Mouse (Mus musculus) Patski (cell line): ENCODE data around the gene Gadd45b. TPM values are rescaled to one million over a fixed set of nuclear protein-coding genes. Genes with fewer than 3 reads are reported as not detected.

ENCODE experiments used
- ATAC-seq: fragments of 100-300 bp; one replicate; pipeline ENCODE4 v1.8.0; 2021
- CTCF ChIA-PET: fragments of 350-600 bp; sonication (Branson Sonifier 250); formaldehyde crosslinking; loops from one replicate; lab custom pipeline; 2022; ENCODE audit warnings: inconsistent platforms; lab: Charles Lee
- POLR2A ChIA-PET: fragments of 350-600 bp; sonication (Branson Sonifier 250); formaldehyde crosslinking; loops from one replicate; lab custom pipeline; 2022; ENCODE audit warnings: antibody characterized with exemption, inconsistent platforms; lab: Charles Lee
- DNase-seq: peaks from one replicate; pipeline ENCODE4 v3.0.0-alpha.2; 2011; ENCODE audit warnings: low read depth, low spot score
- H3K27me3 ChIP-seq: fragments of 371-371 bp; one replicate; pipeline ENCODE4 v1.5.1; 2021
- CTCF ChIP-seq: fragments of 100-300 bp; IDR thresholded peaks from one replicate; pipeline ENCODE4 v1.5.1; 2021
- in situ Hi-C: fragments of 300-500 bp; cut with MboI; formaldehyde crosslinking; loops from 3 replicates; pipeline ENCODE4 v1.11.1; 2018; ENCODE audit warnings: low pct_unique_long_range_greater_than_20kb, mixed read lengths
- polyA plus RNA-seq: library from polyadenylated mRNA; unstranded; gene quantifications from one replicate; pipeline ENCODE4 v1.2.3, GENCODE M21; 2021

Gadd45b gene
- polyA plus RNA-seq, 1 experiment from 2014 or later = 53.8 TPM

- ChIA-PET POLR2A (no interaction called here), CTCF (no interaction called here)
- no peaks in the 10 kb centered on the region for H3K27me3 ChIP-seq
- no peak for DNase-seq
- in situ Hi-C loops = no loop called here
- TF ChIP-seq CTCF = no peak
- no peak for ATAC-seq
Measured at GRCm38 (mm10) chr10:80951761-80952390, 22.0 kb downstream of the Gadd45b start.

DNA sequence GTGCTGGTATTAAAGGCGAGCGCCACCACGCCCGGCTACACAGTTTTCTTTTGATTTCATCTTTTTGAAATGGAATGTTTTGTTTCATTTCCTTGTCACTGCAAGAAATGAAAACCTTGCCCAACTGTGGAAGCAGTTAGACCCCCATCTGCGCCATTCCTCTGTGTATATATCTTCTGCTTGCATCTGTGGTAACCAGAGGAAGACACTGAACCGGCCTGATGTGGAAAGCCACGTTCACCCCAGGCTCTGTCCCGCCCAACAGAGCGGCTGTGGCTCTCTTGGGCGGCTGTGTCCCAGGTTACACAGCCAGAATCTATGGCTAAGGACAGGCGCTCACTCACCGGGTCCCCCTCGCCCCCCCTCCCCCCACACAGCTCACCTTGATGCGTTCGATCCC lies 22.6 kb downstream of the Gadd45b start:
- ChIA-PET CTCF (no interaction called here), POLR2A (interaction anchor here (5.7 kb wide), 1 partner anchor 21 kb away, joined by 55 read pairs; the partner anchor contains the start of gene Gadd45b)
- no peaks in the 10 kb centered on the region for H3K27me3 ChIP-seq
- TF ChIP-seq CTCF = no peak
- DNase-seq (no peak), ATAC-seq (no peak)
- in situ Hi-C loops = no loop called here

DNA sequence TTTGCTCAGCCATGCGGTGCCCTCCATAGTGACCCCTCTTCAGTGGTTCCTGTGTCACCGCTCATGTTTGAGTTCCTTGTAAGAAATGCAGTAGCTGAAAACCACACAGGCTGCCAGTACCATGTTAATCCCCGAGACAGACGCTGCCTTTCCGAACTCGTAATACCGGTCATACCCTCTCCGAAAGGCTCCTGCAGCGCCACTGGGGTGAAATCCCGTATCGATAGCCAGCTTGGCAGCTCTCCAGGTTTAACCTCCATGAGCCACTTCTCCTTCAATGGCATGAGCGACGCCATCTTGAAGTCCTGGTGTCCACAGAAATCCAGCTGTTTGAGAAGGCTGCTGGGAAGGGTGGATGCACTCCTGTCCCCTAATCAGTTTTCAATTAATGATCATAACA lies 24.5 kb downstream of the Gadd45b start:
- H3K27me3 ChIP-seq = no peaks in the 10 kb centered on the region
- TF ChIP-seq CTCF = no peak
- in situ Hi-C loops = no loop called here
- no peak for DNase-seq
- ATAC-seq = no peak
- POLR2A ChIA-PET = interaction anchor here (0.9 to 5.7 kb wide), 4 partner anchors 11 to 38 kb away, joined by 3 to 55 read pairs (median 5); partner anchors contain the start of gene Gadd45b
- CTCF ChIA-PET = interaction anchor here (0.8 to 3.0 kb wide), 10 partner anchors 9 to 40 kb away, joined by 3 to 18 read pairs (median 4); partner anchors contain the start of gene Gadd45b

- DNase-seq (no peak), ATAC-seq (peak; percentile 24)
- POLR2A ChIA-PET = interaction anchor here (1.0 to 5.7 kb wide), 3 partner anchors 11 to 38 kb away, joined by 3 to 55 read pairs (median 6); partner anchors contain the start of gene Gadd45b
- in situ Hi-C loops = no loop called here
- CTCF ChIA-PET = interaction anchor here (0.8 to 3.0 kb wide), 17 partner anchors 8 to 40 kb away, joined by 3 to 18 read pairs (median 4); partner anchors contain the start of gene Gadd45b
- H3K27me3 ChIP-seq = no peaks in the 10 kb centered on the region
- no peak for TF ChIP-seq CTCF
Measured at GRCm38 (mm10) chr10:80954843-80955242, 25.0 kb downstream of the Gadd45b start.

DNA sequence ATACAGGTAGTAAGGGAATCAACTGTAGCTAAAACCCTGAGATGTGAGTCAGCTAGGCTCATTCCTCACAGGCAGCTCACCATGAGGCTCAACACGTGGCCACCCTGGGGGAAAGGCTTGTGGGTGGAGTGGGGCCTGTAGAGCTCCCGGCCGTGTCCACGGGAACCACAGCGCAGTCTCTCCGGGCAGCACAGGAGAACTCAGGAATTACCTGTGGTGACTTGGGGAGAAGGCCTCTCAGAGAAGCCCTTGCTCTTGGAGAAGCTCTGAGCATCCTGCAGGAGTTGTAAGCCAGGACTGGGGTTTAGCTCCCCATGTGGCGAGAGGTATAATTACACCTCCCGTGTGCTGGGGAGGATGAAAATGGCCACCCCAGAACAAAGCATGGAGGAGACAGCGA lies 25.7 kb downstream of the Gadd45b start:
- no peak for TF ChIP-seq CTCF
- no peaks in the 10 kb centered on the region for H3K27me3 ChIP-seq
- ATAC-seq (peak; percentile 86), DNase-seq (no peak)
- POLR2A ChIA-PET = interaction anchor here (2.1 to 5.7 kb wide), 2 partner anchors 12 to 24 kb away, joined by 6 to 55 read pairs; partner anchors contain the start of gene Gadd45b
- CTCF ChIA-PET = interaction anchor here (0.8 to 3.0 kb wide), 18 partner anchors 9 to 39 kb away, joined by 3 to 18 read pairs (median 4); partner anchors contain the start of gene Gadd45b
- in situ Hi-C loops = no loop called here

- ChIA-PET CTCF (interaction anchor here (0.9 to 3.0 kb wide), 8 partner anchors 15 to 35 kb away, joined by 3 to 18 read pairs (median 6); no protein-coding TSS in a partner anchor), POLR2A (interaction anchor here (2.1 to 5.7 kb wide), 2 partner anchors 13 to 24 kb away, joined by 6 to 55 read pairs; partner anchors contain the start of gene Gadd45b)
- ATAC-seq = no peak
- no peak for TF ChIP-seq CTCF
- in situ Hi-C loops = no loop called here
- DNase-seq = no peak
- no peaks in the 10 kb centered on the region for H3K27me3 ChIP-seq
Measured at GRCm38 (mm10) chr10:80956385-80956784, 26.5 kb downstream of the Gadd45b start.

GRCm38 (mm10) chr10:80956901-80957300 lies 27.0 kb downstream of the Gadd45b start:
- in situ Hi-C loops = no loop called here
- ChIA-PET POLR2A (interaction anchor here (5.7 kb wide), 1 partner anchor 25 kb away, joined by 55 read pairs; the partner anchor contains the start of gene Gadd45b), CTCF (interaction anchor here (1.3 to 2.3 kb wide), 3 partner anchors 27 to 34 kb away, joined by 3 to 11 read pairs (median 4); no protein-coding TSS in a partner anchor)
- no peaks in the 10 kb centered on the region for H3K27me3 ChIP-seq
- no peak for TF ChIP-seq CTCF
- ATAC-seq (no peak), DNase-seq (no peak)

DNA sequence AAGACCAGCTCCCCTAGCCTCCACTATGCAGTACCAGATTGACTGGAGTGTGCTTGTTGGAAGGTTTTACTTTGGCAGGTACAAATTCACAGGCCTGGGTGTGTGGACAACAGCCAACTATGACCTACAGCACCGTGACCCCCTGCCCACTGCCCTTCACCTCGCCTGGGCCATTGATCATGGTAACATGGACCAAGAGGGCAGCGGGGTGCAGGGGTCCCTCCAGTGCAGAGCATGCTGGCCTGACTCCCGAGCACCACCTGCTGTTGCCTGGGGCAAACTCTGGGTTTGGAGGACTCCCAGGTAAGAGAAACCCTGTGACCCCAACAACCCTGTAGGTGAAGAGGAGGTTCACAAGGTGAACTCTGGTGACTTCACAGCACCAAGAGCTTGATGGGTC lies 27.9 kb downstream of the Gadd45b start:
- POLR2A ChIA-PET = interaction anchor here (5.7 kb wide), 1 partner anchor 26 kb away, joined by 55 read pairs; the partner anchor contains the start of gene Gadd45b
- ATAC-seq = no peak
- H3K27me3 ChIP-seq = no peaks in the 10 kb centered on the region
- DNase-seq = no peak
- TF ChIP-seq CTCF = no peak
- in situ Hi-C loops = no loop called here
- CTCF ChIA-PET = interaction anchor here (0.9 to 1.3 kb wide), 2 partner anchors 23 to 28 kb away, joined by 3 to 4 read pairs; no protein-coding TSS in a partner anchor

GRCm38 (mm10) chr10:80958979-80959637 lies 29.2 kb downstream of the Gadd45b start:
- ATAC-seq (no peak), DNase-seq (no peak)
- in situ Hi-C loops = no loop called here
- ChIA-PET CTCF (interaction anchor here (1.2 to 3.2 kb wide), 5 partner anchors 9 to 32 kb away, joined by 3 to 14 read pairs (median 4); partner anchors contain the start of gene Gadd45b), POLR2A (interaction anchor here (1.2 to 1.5 kb wide), 3 partner anchors 19 to 27 kb away, joined by 3 to 7 read pairs (median 3); no protein-coding TSS in a partner anchor)
- H3K27me3 ChIP-seq = no peaks in the 10 kb centered on the region
- TF ChIP-seq CTCF = no peak
